Mouse (Mus musculus) ES-Bruce4 (cell line): ENCODE measurements at regions not wholly inside any gene's neighbourhood (a gene's known extent, or its start where the extent isn't known, plus 50 kb on each side); places are given as distances from the start of the nearest gene placed in this dataset.
"Not testable (repeated sequence)": the region's sequence is repeated elsewhere in the genome, so short reads cannot be mapped to it uniquely, and the experiment has no call there.

Experiments used
- H3K27ac ChIP-seq: 2 replicates; pipeline ENCODE4 v1.5.1; 2012; ENCODE audit warnings: low read length, inconsistent platforms; ENCODE audit not compliant: insufficient read depth
- H3K27me3 ChIP-seq: 2 replicates; pipeline ENCODE4 v1.6.1; 2012; ENCODE audit warnings: mild to moderate bottlenecking, low read length, inconsistent platforms; ENCODE audit not compliant: control insufficient read depth, poor library complexity, insufficient read depth, severe bottlenecking
- H3K36me3 ChIP-seq: 2 replicates; pipeline ENCODE4 v1.6.1; 2012; ENCODE audit warnings: inconsistent platforms, mild to moderate bottlenecking, low read length, moderate library complexity; ENCODE audit not compliant: control insufficient read depth, poor library complexity, insufficient read depth, severe bottlenecking
- H3K4me1 ChIP-seq: one replicate; pipeline ENCODE4 v1.8.1; 2011; ENCODE audit warnings: low read length; ENCODE audit not compliant: control insufficient read depth, insufficient read depth
- H3K4me3 ChIP-seq: 2 replicates; pipeline ENCODE4 v1.5.1; 2011; ENCODE audit warnings: low read depth, mild to moderate bottlenecking, low read length
- H3K9ac ChIP-seq: 2 replicates; pipeline ENCODE4 v1.6.1; 2012; ENCODE audit warnings: low read depth, mild to moderate bottlenecking, inconsistent platforms; ENCODE audit not compliant: poor library complexity, severe bottlenecking
- H3K9me3 ChIP-seq: replicated peaks from 2 replicates; pipeline ENCODE4 v1.6.1; 2012; ENCODE audit warnings: mild to moderate bottlenecking, low read length, inconsistent platforms; ENCODE audit not compliant: control insufficient read depth, poor library complexity, insufficient read depth, severe bottlenecking
- CTCF ChIP-seq: IDR thresholded peaks from one replicate; pipeline ENCODE4 v1.8.1; 2011; ENCODE audit warnings: low read depth, low read length
- EP300 ChIP-seq: IDR thresholded peaks from 2 replicates; pipeline ENCODE4 v1.6.1; 2011; ENCODE audit warnings: low read depth, low read length; ENCODE audit not compliant: insufficient read depth
- POLR2A ChIP-seq: IDR thresholded peaks from one replicate; pipeline ENCODE4 v1.8.1; 2011; ENCODE audit warnings: low read length; ENCODE audit not compliant: insufficient read depth

- Histone ChIP-seq H3K4me1 (no peaks in the 10 kb centered on the region), H3K27ac (no peak overlapping the region), H3K36me3 (no peaks in the 10 kb centered on the region), H3K27me3 (no peaks in the 10 kb centered on the region), H3K4me3 (0 out of 2 replicates have a peak overlapping the region, but pooled peaks have one; percentile 25), H3K9ac (0 out of 2 replicates have a peak overlapping the region, but pooled peaks have one; percentile 13), H3K9me3 (no peaks in the 10 kb centered on the region)
- TF ChIP-seq POLR2A (no peak), CTCF (no peak), EP300 (no peak)
Measured at GRCm38 (mm10) chr3:34709553-34709952, 59.3 kb downstream of the Sox2 start.

GRCm38 (mm10) chr3:34712137-34712536 is 61.9 kb downstream of the Sox2 start:
- not testable (repeated sequence) for H3K9ac ChIP-seq, H3K4me1 ChIP-seq, H3K36me3 ChIP-seq, H3K4me3 ChIP-seq, H3K9me3 ChIP-seq, H3K27ac ChIP-seq, H3K27me3 ChIP-seq

GRCm38 (mm10) chr3:34722506-34722905 is 72.3 kb downstream of the Sox2 start:
- TF ChIP-seq CTCF (no peak), POLR2A (no peak), EP300 (no peak)
- Histone ChIP-seq H3K4me3 (no peak overlapping the region), H3K4me1 (peaks cover 3% of the 10 kb centered on the region), H3K36me3 (no peaks in the 10 kb centered on the region), H3K9ac (no peak overlapping the region), H3K27ac (no peak overlapping the region), H3K9me3 (no peaks in the 10 kb centered on the region), H3K27me3 (no peaks in the 10 kb centered on the region)

GRCm38 (mm10) chr3:34726955-34727354 is 76.8 kb downstream of the Sox2 start:
- H3K36me3 ChIP-seq, result no peaks in the 10 kb centered on the region
- H3K4me1 ChIP-seq, result no peaks in the 10 kb centered on the region
- H3K9me3 ChIP-seq, result no peaks in the 10 kb centered on the region
- no peaks in the 10 kb centered on the region for H3K27me3 ChIP-seq
- H3K9ac ChIP-seq, result no peak overlapping the region
- no peak overlapping the region for H3K4me3 ChIP-seq
- no peak overlapping the region for H3K27ac ChIP-seq
- TF ChIP-seq POLR2A, result no peak
- TF ChIP-seq EP300, result no peak
- no peak for TF ChIP-seq CTCF

DNA sequence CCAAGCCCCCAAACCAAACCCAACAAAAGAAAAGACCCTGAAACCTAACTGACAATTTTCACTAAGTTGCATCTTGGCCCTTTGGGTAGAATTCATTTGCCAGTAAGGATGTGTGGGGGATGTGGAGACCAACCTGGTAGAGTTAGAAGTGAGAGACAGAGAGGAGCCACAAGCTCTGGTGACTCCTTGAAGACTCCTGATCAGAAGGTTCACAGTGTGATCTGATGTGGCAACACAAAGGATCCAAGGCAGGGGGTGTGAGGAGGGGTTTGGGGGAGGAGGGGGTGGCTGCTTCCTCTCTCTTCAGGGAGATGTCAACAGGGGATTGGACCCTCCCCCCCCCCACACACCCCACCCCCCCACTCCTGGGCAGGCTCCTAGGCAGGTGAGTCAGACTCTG is 78.1 kb downstream of the Sox2 start:
- Histone ChIP-seq H3K36me3 (no peaks in the 10 kb centered on the region), H3K27ac (no peak overlapping the region; the same call in 1 of the 2 replicates), H3K4me3 (no peak overlapping the region), H3K9ac (no peak overlapping the region), H3K27me3 (no peaks in the 10 kb centered on the region), H3K9me3 (no peaks in the 10 kb centered on the region), H3K4me1 (no peaks in the 10 kb centered on the region)
- TF ChIP-seq POLR2A (no peak), EP300 (0 out of 2 replicates have a peak, but pooled peaks have one; percentile 13)

- H3K4me1 ChIP-seq, result peaks cover 10% of the 10 kb centered on the region
- H3K27me3 ChIP-seq, result no peaks in the 10 kb centered on the region
- TF ChIP-seq CTCF, result no peak
- peak; percentile 100 for TF ChIP-seq EP300
- H3K36me3 ChIP-seq, result no peaks in the 10 kb centered on the region
- no peaks in the 10 kb centered on the region for H3K9me3 ChIP-seq
- H3K27ac ChIP-seq, result peak overlapping the region; percentile 94
- H3K9ac ChIP-seq, result no peak overlapping the region; the same call in 1 of the 2 replicates
- no peak overlapping the region for H3K4me3 ChIP-seq
Measured at GRCm38 (mm10) chr3:34734966-34735365, 84.8 kb downstream of the Sox2 start.
